Mouse (Mus musculus) cerebellum, adult 18-20 months (tissue): Measurements from ENCODE around the gene Smurf2.

Experiments
- DNase-seq, 2 experiments: peaks; one replicate each; pipeline ENCODE4 v3.0.0; 2021

Gene Smurf2

GRCm38 (mm10) chr11:106920551-106921379 is at the start of gene Smurf2:
Smurf2 (minus strand) TSS chr11:106920715.
- DNase-seq = peak; percentile 84 to 93

- no peak for DNase-seq
Observed at GRCm38 (mm10) chr11:106969798-106970197, 49.3 kb upstream of the Smurf2 start.

- no peak for DNase-seq
Observed at GRCm38 (mm10) chr11:106967630-106968029, 47.1 kb upstream of the Smurf2 start.

GRCm38 (mm10) chr11:106965881-106966280 is 45.4 kb upstream of the Smurf2 start:
- no peak for DNase-seq

GRCm38 (mm10) chr11:106962310-106962709 is 41.8 kb upstream of the Smurf2 start:
- no peak for DNase-seq

- DNase-seq = no peak
Observed at GRCm38 (mm10) chr11:106961471-106962081, 41.1 kb upstream of the Smurf2 start.

- DNase-seq = no peak
Observed at GRCm38 (mm10) chr11:106959121-106959520, 38.6 kb upstream of the Smurf2 start.

- DNase-seq = no peak
Observed at GRCm38 (mm10) chr11:106958407-106959071, 38.0 kb upstream of the Smurf2 start.

- DNase-seq = no peak
Observed at GRCm38 (mm10) chr11:106957271-106957980, 36.9 kb upstream of the Smurf2 start.

GRCm38 (mm10) chr11:106954566-106954965 is 34.1 kb upstream of the Smurf2 start:
- DNase-seq = no peak

GRCm38 (mm10) chr11:106954116-106954515 is 33.6 kb upstream of the Smurf2 start:
- DNase-seq = no peak

- no peak for DNase-seq
Observed at GRCm38 (mm10) chr11:106937306-106937705, 16.8 kb upstream of the Smurf2 start.

GRCm38 (mm10) chr11:106930366-106930765 is 9.9 kb upstream of the Smurf2 start:
- DNase-seq = no peak

GRCm38 (mm10) chr11:106928935-106929334 is 8.4 kb upstream of the Smurf2 start:
- no peak for DNase-seq

GRCm38 (mm10) chr11:106927950-106928349 is 7.4 kb upstream of the Smurf2 start:
- DNase-seq = no peak

- DNase-seq = no peak
Observed at GRCm38 (mm10) chr11:106927226-106927625, 6.7 kb upstream of the Smurf2 start.

- DNase-seq = no peak
Observed at GRCm38 (mm10) chr11:106926732-106927131, 6.2 kb upstream of the Smurf2 start.

GRCm38 (mm10) chr11:106919612-106920550 is 634 bp downstream of the Smurf2 start:
- DNase-seq = peak in 1 of 2 experiments; percentile 43

- DNase-seq = no peak
Observed at GRCm38 (mm10) chr11:106918901-106919300, 1.6 kb downstream of the Smurf2 start.

- DNase-seq = no peak
Observed at GRCm38 (mm10) chr11:106911257-106911656, 9.3 kb downstream of the Smurf2 start.

GRCm38 (mm10) chr11:106908016-106908415 is 12.5 kb downstream of the Smurf2 start:
- DNase-seq = peak; percentile 24 to 40

- DNase-seq = no peak
Observed at GRCm38 (mm10) chr11:106907253-106907652, 13.3 kb downstream of the Smurf2 start.
